Mouse (Mus musculus) thymus, adult 2 months (tissue): ENCODE data around the gene E330034G19Rik. TPM values are rescaled to one million over a fixed set of nuclear protein-coding genes. Genes with fewer than 3 reads are reported as not detected.

Experiments used
- DNase-seq: peaks from one replicate; pipeline ENCODE4 v3.0.0; 2021
- H3K27ac ChIP-seq: fragments of 200-500 bp; 2 replicates; pipeline ENCODE4 v1.5.1; 2012; ENCODE audit warnings: low read length, control low read depth; ENCODE audit not compliant: control insufficient read depth, insufficient read depth
- H3K27me3 ChIP-seq: fragments of 200-500 bp; 2 replicates; pipeline ENCODE4 v1.6.1; 2012; ENCODE audit warnings: mild to moderate bottlenecking, low read length, moderate library complexity, mixed read lengths; ENCODE audit not compliant: control insufficient read depth, insufficient read depth
- H3K36me3 ChIP-seq: fragments of 200-500 bp; 2 replicates; pipeline ENCODE4 v1.6.1; 2012; ENCODE audit warnings: mild to moderate bottlenecking, low read length, moderate library complexity; ENCODE audit not compliant: control insufficient read depth, insufficient read depth
- H3K4me1 ChIP-seq: fragments of 200-500 bp; replicated peaks from 2 replicates; pipeline ENCODE4 v1.6.1; 2012; ENCODE audit warnings: low read length; ENCODE audit not compliant: control insufficient read depth, insufficient read depth
- H3K4me3 ChIP-seq: fragments of 200-500 bp; 2 replicates; pipeline ENCODE4 v1.5.1; 2012; ENCODE audit warnings: mild to moderate bottlenecking, low read length, control low read depth, moderate library complexity; ENCODE audit not compliant: control insufficient read depth, insufficient read depth
- CTCF ChIP-seq: fragments of 200-500 bp; IDR thresholded peaks from 2 replicates; pipeline ENCODE4 v1.5.1; 2012; ENCODE audit warnings: mild to moderate bottlenecking, control low read depth, low read length, moderate library complexity, borderline replicate concordance; ENCODE audit not compliant: control insufficient read depth, poor library complexity, insufficient read depth; ENCODE audit errors: extremely low read depth
- POLR2A ChIP-seq: fragments of 200-500 bp; IDR thresholded peaks from 2 replicates; pipeline ENCODE4 v1.6.1; 2012; ENCODE audit warnings: mild to moderate bottlenecking, low read length, control low read depth, moderate library complexity; ENCODE audit not compliant: control insufficient read depth, poor library complexity, insufficient read depth; ENCODE audit errors: extremely low read depth
- WGBS: fragments of 180-500 bp; shearing (Covaris S2); methylation state at CpG from one replicate; pipeline ENCODE4 v1.1.7; 2018; 5-methylcytosine and 5-hydroxymethylcytosine counted together
- polyA plus RNA-seq: library from polyadenylated mRNA; depleted of rRNA; stranded (reverse); fragments of >200 nt; gene quantifications from 2 replicates; pipeline ENCODE4 v1.2.3, GENCODE M21; 2012; rRNA removed

E330034G19Rik gene
- polyA plus RNA-seq, result not detected in 2 replicates

DNA sequence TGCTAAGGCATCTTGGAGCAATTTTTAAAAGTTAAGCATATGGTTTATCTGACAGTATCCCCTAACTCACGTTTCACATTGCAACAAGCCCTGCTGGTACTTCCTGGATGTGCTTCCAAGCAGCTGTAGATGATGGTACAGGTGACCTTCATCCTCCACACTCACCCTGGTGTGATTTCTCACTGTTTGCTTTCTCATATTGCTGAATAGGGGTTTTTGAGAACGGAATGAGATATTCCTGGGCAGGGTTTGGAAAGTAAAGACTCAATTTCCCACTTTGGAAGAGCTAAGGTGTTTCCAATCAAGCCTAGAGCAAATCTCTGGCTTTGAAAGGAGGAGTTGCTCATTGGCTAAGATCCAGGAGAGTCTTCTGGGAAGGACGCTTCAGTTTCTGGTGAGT is at the start of gene E330034G19Rik:
Gene E330034G19Rik (plus strand): TSS at position 301 of the 400 bp plus-strand sequence.
- no peaks in the 10 kb centered on the region for H3K36me3 ChIP-seq
- H3K27ac ChIP-seq, result no peak within 1 kb of the TSS
- no peak within 1 kb of the TSS for H3K4me3 ChIP-seq
- H3K4me1 ChIP-seq, result no peaks in the 10 kb centered on the region
- TF ChIP-seq POLR2A, result no peak
- no peak for TF ChIP-seq CTCF
- no peak for DNase-seq
- no peaks in the 10 kb centered on the region for H3K27me3 ChIP-seq
- 48% methylated on average over 3 of the region's 3 CpGs for WGBS

DNA sequence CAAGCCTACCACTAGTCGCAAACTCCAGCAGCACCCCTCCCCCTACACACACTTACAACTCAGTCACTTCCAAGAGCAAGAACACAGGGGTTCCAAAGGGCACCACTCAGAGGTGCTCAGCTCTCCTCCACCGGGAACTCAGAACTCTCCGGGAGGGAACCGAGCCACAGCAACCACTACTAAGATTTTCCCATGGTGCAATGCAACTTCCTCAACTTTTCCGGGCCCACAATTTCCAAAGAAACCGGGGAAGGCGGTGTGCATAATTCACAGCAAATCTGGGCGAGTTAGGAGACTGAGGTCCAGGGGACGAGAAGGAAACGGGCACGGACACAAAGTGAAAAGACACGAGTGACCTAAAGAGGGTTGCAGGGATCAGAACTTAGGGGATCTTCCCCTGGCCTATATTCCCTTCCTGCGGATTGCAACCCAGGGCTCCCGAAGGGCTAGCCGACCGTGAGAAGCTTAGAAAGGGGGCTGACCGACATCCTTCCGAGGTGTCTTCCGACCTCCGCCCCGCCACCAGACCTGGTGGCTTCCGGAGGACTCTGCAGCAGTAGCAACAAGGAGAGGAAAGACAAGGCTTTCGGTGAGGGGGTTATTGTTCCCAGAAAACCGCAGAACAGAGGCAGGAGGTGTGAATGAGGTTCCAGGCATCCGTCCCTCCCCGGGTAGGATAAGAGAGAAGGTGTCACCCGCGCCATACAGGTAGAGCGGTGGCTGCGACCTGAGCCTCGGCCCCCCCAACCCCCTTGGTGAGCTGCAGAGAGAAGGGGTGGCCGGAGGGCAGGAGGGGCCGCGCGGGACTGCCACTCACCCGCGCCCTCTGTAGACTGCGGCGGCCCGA is 48.5 kb upstream of the E330034G19Rik start:
- TF ChIP-seq CTCF (no peak), POLR2A (no peak)
- H3K27me3 ChIP-seq, result peaks cover 9% of the 10 kb centered on the region; the same call in 1 of the 2 replicates
- no peak for DNase-seq
- H3K27ac ChIP-seq, result no peak overlapping the region
- H3K4me3 ChIP-seq, result peak overlapping the region; percentile 22
- H3K4me1 ChIP-seq, result no peaks in the 10 kb centered on the region
- no peaks in the 10 kb centered on the region for H3K36me3 ChIP-seq
- WGBS, result 5% methylated on average over 40 of the region's 40 CpGs

DNA sequence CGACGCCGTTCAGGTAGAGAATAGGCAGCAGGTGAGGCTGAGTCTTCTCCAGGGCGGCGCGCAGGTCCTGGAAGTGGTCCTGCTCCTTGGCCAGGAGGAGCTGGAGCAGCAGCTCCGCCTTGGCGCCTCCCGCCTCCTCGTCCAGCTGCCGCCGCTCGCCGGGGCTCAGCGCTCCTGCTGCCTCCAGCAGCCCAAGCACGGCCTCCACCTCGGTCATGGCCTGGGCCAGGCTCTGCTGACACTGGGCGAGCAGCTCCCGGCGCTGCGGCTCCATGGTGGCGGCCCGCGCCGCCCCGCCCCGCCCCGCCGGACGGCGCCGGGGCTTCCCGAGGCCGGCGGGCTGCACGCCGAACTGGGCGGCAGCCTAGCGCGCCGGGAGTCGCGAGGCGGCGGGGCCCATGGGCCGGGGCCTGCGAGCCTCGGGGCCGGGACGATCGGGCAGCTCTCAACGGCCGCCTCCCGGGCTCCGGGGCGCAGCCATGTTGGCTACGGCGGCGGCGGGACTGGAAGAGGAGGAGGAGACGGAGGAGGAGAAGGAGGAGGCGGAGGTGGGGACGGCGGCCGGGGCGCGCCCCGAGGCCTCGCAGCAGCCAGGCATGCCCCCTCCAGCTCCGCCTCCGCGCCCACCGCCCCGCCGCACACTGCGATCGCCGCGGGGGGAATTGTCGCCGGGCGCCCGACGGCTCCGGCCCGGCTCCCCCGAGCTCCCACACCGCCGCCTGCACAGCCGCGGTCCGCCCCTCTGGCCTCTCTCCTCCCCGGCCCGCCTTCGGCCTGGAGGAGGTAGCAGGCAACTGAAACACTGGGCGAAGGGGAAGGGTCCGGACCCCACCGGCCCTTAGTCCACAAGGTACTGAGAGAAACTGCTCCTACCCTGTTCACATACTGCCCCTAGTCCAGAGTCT is 47.6 kb upstream of the E330034G19Rik start, which contains the start of gene Dlg5:
Gene Dlg5 (minus strand): TSS at position 744 of the 905 bp plus-strand sequence.
- 2% methylated on average over 86 of the region's 98 CpGs for WGBS
- Histone ChIP-seq H3K36me3 (no peaks in the 10 kb centered on the region), H3K27ac (no peak within 1 kb of the TSS), H3K4me3 (peak within 1 kb of the TSS; percentile 22), H3K4me1 (no peaks in the 10 kb centered on the region), H3K27me3 (peaks cover 9% of the 10 kb centered on the region; the same call in 1 of the 2 replicates)
- TF ChIP-seq CTCF (no peak), POLR2A (no peak)
- no peak for DNase-seq

DNA sequence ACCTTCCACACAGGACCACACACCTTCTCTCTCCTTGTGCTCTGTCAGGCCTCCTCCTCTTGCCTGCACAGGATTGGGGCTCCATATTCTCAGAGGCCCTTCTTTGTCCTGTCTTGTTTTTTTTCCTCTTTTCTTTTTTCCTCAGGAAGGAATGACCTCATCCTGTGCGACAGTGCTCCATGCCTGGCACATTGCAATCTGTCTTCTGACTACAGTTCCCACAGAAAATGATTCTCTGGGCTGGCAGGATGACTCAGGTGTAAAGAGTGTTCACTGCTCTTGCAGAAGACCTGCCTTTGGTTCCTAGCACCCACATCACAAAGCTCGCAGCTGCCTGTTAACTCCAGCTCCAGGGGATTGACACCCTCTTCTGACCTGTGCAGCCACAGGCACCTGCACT is 43.1 kb upstream of the E330034G19Rik start:
- WGBS, result 40% methylated on average over 2 of the region's 2 CpGs
- no peak overlapping the region for H3K27ac ChIP-seq
- TF ChIP-seq POLR2A (no peak), CTCF (no peak)

DNA sequence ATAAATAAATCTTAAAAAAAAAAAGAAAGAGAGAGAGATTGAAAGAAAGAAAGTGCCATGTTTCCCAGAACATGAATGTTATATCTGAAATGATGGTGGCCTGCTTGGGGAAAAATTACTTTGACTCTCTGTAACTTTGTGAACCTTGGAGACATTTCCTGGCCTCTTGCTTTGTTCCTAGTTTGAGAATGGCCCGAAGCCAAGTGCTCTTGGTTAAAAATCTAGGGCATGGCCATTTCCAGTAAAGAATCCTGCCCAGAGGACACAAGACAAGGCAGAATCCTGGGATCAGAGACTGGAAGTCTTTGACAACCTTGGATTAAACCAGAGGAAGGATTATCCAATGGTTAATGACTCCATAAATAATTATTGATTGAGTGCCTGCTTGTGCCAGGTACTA is 41.7 kb upstream of the E330034G19Rik start:
- Histone ChIP-seq H3K27ac (no peak overlapping the region), H3K36me3 (no peaks in the 10 kb centered on the region), H3K4me1 (no peaks in the 10 kb centered on the region), H3K4me3 (no peak overlapping the region), H3K27me3 (no peaks in the 10 kb centered on the region)
- DNase-seq, result no peak
- 81% methylated on average over 1 of the region's 1 CpGs for WGBS
- no peak for TF ChIP-seq CTCF
- no peak for TF ChIP-seq POLR2A

More for the DNA sequence above, 43.1 kb upstream of the E330034G19Rik start:
- no peaks in the 10 kb centered on the region for H3K36me3 ChIP-seq
- H3K4me3 ChIP-seq, result no peak overlapping the region
- peaks cover 5% of the 10 kb centered on the region; the same call in 1 of the 2 replicates for H3K27me3 ChIP-seq
- H3K4me1 ChIP-seq, result no peaks in the 10 kb centered on the region
- no peak for DNase-seq

DNA sequence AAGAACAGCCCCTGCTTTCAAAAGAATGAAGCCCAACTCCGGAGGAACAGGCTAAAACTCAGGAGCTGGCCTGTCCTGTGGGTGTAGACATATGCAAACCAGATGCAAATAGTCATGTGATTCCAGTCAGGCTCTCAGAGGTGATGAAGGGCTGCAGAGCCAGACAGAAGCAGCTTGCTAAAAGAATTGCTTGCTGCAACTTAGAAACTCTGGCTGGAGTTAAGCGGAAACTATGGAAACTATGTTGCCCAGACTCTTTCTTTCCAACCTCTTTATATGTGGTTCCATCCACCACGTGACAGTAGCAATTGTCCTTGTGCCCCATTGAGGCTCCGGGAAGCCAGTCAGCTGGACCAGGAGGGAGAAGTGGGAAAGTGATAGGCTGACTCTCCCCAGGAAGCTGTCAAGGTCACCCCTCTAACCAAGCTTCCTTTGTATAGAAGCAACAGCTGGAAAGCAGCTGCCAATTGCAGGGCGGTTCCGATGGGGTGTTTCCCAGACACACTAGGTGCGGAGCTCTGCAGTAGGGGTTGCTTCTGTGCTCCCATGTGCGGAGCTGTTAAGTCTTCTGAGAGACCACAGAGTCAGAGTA is 39.3 kb upstream of the E330034G19Rik start:
- Histone ChIP-seq H3K27ac (no peak overlapping the region), H3K4me3 (no peak overlapping the region), H3K27me3 (no peaks in the 10 kb centered on the region), H3K4me1 (no peaks in the 10 kb centered on the region), H3K36me3 (no peaks in the 10 kb centered on the region)
- 16% methylated on average over 8 of the region's 8 CpGs for WGBS
- DNase-seq, result no peak
- TF ChIP-seq CTCF, result no peak
- no peak for TF ChIP-seq POLR2A
